Mouse (Mus musculus): ENCODE measurements at regions not wholly inside any gene's neighbourhood (a gene's known extent, or its start where the extent isn't known, plus 50 kb on each side); places are given as distances from the start of the nearest gene placed in this dataset.

DNA sequence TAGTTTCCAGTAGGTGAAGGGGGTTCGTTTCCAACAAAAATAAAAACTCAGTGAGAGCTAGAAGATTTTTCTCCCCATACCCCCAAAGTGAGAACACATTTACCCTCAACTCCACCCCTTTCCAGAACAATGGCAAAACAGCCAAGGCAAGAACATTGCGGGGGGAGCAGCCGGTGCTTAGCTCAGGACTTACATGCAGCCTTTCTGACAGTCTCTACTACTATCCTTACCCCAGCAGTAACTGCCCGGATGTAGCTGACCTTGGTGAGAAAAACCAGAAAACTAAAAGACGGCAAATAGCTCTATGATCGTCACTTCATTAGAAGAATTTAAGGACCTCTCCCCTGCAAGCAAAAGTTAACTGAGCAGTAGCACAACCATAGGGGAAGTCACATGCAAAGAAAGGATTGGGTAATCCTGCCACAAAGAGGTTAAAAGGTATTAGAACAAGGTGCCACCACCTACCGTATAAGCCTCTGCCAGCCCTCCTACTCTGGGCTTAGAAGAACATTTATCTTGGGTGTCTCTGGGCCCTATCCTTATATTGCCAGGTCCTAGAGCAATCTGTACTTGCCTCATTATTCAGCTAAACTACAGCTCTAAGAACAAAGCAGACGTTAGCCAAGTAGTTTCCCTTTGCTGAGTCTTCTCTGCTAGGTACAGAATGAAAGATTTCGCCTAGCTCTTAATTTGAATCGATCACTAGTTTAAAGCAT, 119.0 kb downstream of the Psat1 start:
- no peak overlapping the region for H3ac ChIP-seq (ENCODE audit: control insufficient read depth, insufficient read length)
- H3K4me2 ChIP-seq (ENCODE audit: low read depth) = no peak overlapping the region
- no peaks in the 10 kb centered on the region for H3K36me3 ChIP-seq (ENCODE audit: control insufficient read depth, insufficient read depth)
- H3K27me3 ChIP-seq (ENCODE audit: control insufficient read depth, insufficient read depth, insufficient read length) = no peaks in the 10 kb centered on the region
- no peak for TF ChIP-seq MYOD1 (IDR thresholded peaks at IDR 0.05; ENCODE audit: control insufficient read depth in 1 of 3, insufficient read length in 2 of 3, low read depth in 2 of 3)
- no peak for TF ChIP-seq SRF (IDR thresholded peaks at IDR 0.05; ENCODE audit: control insufficient read depth, insufficient read length, low read depth)
- TF ChIP-seq TCF3 (IDR thresholded peaks at IDR 0.05; ENCODE audit: insufficient read length, low read depth) = no peak
- TF ChIP-seq TCF12 (IDR thresholded peaks at IDR 0.05; ENCODE audit: insufficient read depth, poor library complexity, severe bottlenecking) = no peak
- TF ChIP-seq E2F4 (IDR thresholded peaks at IDR 0.05; ENCODE audit: insufficient read depth) = no peak
- no peak for TF ChIP-seq USF1 (IDR thresholded peaks at IDR 0.05; ENCODE audit: low read depth)
- no peak for TF ChIP-seq CEBPB (IDR thresholded peaks at IDR 0.05; ENCODE audit: insufficient read depth, poor library complexity, severe bottlenecking)
- no peak for TF ChIP-seq MAX (IDR thresholded peaks at IDR 0.05; ENCODE audit: low read depth)
- TF ChIP-seq POLR2AphosphoS2 (IDR thresholded peaks at IDR 0.05; ENCODE audit: insufficient read length, low read depth) = no peak
- no peak for TF ChIP-seq POLR2A (IDR thresholded peaks at IDR 0.05; ENCODE audit: insufficient read length, low read depth)
- H3K79me2 ChIP-seq (ENCODE audit: control insufficient read depth, insufficient read depth) = no peaks in the 10 kb centered on the region
- no peak overlapping the region for H3K4me3 ChIP-seq

DNA sequence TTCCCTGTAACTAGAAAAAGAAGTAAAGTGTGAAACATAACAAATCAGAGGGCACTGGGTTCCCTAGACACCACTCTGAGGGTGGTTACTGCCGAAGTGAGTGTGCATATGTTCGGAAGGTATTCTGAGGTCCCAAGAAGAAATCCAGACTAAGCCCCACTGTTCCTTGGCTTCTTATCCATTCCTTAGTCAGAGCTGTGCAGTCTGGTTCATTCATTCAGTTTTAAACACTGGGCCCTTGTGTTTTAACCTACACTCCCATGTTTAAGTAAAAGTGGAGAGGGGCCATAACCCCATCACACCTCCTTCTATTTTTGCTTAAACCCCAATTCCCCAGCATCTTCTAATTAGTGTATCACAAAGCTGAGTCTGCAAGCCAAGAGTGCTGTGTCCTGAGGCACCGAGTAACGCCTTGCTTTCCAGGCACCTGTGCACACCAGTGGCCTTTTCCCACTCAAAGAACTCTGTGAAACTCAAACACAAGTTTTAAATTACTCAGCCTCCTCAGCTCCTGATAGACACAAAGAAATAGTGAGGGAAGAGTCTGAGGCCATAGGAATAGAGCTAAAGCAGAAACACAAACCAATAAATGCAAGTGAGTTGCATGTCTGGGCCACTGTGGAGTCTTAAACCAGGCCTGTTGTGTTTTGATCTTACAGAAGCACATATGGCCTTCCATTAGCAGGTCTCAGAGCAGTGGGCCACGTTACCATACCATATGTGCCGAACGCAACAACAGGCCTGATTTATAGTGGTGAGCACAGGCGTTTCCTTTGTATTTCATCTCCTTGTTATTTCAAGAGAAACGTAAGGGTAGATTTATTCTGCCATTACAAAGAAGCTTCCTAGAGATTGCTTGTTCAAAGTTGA, 119.8 kb downstream of the Psat1 start:
- Histone ChIP-seq H3K4me3 (no peak overlapping the region), H3K36me3 (ENCODE audit: control insufficient read depth, insufficient read depth) (no peaks in the 10 kb centered on the region), H3K4me2 (ENCODE audit: low read depth) (no peak overlapping the region), H3ac (ENCODE audit: control insufficient read depth, insufficient read length) (no peak overlapping the region), H3K79me2 (ENCODE audit: control insufficient read depth, insufficient read depth) (no peaks in the 10 kb centered on the region), H3K27me3 (ENCODE audit: control insufficient read depth, insufficient read depth, insufficient read length) (no peaks in the 10 kb centered on the region)
- no peak for TF ChIP-seq TCF12 (IDR thresholded peaks at IDR 0.05; ENCODE audit: insufficient read depth, poor library complexity, severe bottlenecking)
- TF ChIP-seq MYOG (IDR thresholded peaks at IDR 0.05; ENCODE audit: control insufficient read depth in 1 of 3, insufficient read depth in 1 of 3, insufficient read length in 2 of 3, low read depth in 2 of 3) = no peak
- no peak for TF ChIP-seq SRF (IDR thresholded peaks at IDR 0.05; ENCODE audit: control insufficient read depth, insufficient read length, low read depth)
- no peak for TF ChIP-seq MAX (IDR thresholded peaks at IDR 0.05; ENCODE audit: low read depth)
- no peak for TF ChIP-seq USF1 (IDR thresholded peaks at IDR 0.05; ENCODE audit: low read depth)
- no peak for TF ChIP-seq CEBPB (IDR thresholded peaks at IDR 0.05; ENCODE audit: insufficient read depth, poor library complexity, severe bottlenecking)

DNA sequence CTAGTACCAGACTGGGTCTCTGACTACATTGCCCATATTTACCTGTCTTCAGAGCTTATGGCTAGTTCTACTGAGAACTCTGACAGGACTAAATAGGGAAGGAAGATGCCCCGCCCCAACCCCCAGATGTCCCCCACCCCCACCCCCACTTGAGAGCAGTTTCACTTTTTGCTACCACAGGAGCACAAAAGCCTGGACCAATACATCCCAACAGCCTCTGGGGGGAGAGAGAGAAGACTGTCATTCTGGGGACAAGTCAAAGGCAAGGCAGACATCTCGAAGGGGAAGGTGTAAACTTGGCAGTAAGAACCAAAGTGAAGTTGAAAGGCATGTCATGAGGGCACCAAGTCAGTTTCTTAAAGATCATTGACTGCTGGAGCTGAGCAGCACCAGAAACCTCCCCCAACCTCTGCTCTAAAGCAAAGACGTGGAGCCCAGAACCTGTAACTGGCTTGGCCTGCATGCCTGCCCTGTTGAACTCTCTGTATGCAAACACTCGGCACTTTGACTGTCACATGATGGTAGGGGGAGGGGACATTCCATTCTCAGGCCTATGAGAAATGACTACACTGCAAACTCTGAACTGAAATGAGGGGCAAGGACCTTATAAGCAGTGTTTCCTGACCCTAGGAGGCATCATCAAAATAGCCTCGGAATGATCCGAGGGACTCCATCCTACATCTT, 123.3 kb downstream of the Psat1 start:
- H3K27me3 ChIP-seq (ENCODE audit: control insufficient read depth, insufficient read depth, insufficient read length) = no peaks in the 10 kb centered on the region
- no peaks in the 10 kb centered on the region for H3K79me2 ChIP-seq (ENCODE audit: control insufficient read depth, insufficient read depth)
- TF ChIP-seq E2F4 (IDR thresholded peaks at IDR 0.05; ENCODE audit: insufficient read depth) (no peak), TCF3 (IDR thresholded peaks at IDR 0.05; ENCODE audit: insufficient read length, low read depth) (no peak), MYOG (IDR thresholded peaks at IDR 0.05; ENCODE audit: control insufficient read depth in 1 of 3, insufficient read depth in 1 of 3, insufficient read length in 2 of 3, low read depth in 2 of 3) (no peak), MAX (IDR thresholded peaks at IDR 0.05; ENCODE audit: low read depth) (no peak), POLR2A (IDR thresholded peaks at IDR 0.05; ENCODE audit: insufficient read length, low read depth) (no peak), POLR2AphosphoS2 (IDR thresholded peaks at IDR 0.05; ENCODE audit: insufficient read length, low read depth) (no peak), REST (IDR thresholded peaks at IDR 0.05; ENCODE audit: insufficient read depth, insufficient read length) (no peak), USF1 (IDR thresholded peaks at IDR 0.05; ENCODE audit: low read depth) (no peak), MYOD1 (IDR thresholded peaks at IDR 0.05; ENCODE audit: control insufficient read depth in 1 of 3, insufficient read length in 2 of 3, low read depth in 2 of 3) (no peak), SRF (IDR thresholded peaks at IDR 0.05; ENCODE audit: control insufficient read depth, insufficient read length, low read depth) (no peak), CEBPB (IDR thresholded peaks at IDR 0.05; ENCODE audit: insufficient read depth, poor library complexity, severe bottlenecking) (no peak), TCF12 (IDR thresholded peaks at IDR 0.05; ENCODE audit: insufficient read depth, poor library complexity, severe bottlenecking) (no peak)
- no peak overlapping the region for H3K4me3 ChIP-seq
- no peaks in the 10 kb centered on the region for H3K36me3 ChIP-seq (ENCODE audit: control insufficient read depth, insufficient read depth)
- no peak overlapping the region for H3K4me2 ChIP-seq (ENCODE audit: low read depth)
- no peak overlapping the region for H3ac ChIP-seq (ENCODE audit: control insufficient read depth, insufficient read length)

DNA sequence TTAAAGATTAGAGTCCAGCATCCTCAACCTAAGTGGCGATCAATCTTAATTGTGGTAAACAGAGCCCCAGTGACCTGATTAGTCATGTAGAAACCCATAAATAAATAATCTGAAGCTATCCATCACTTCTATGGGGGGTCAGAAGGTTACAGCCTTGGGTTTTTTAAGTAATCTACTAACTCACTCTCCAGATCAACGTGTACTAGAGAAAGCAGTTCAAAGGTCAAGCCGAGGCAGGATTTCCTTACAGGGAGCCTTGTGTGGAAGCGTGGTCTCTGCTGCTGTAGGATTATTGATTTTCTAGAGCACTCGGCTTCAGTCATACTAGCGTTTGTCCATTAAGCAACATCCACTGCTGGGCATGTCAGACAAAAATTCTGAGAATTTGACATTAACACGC, 127.1 kb downstream of the Psat1 start:
- no peak overlapping the region for H3ac ChIP-seq (ENCODE audit: control insufficient read depth, insufficient read length)

More for the DNA sequence above, 127.1 kb downstream of the Psat1 start:
- Histone ChIP-seq H3K27me3 (ENCODE audit: control insufficient read depth, insufficient read depth, insufficient read length) (no peaks in the 10 kb centered on the region), H3K36me3 (ENCODE audit: control insufficient read depth, insufficient read depth) (no peaks in the 10 kb centered on the region), H3K4me3 (no peak overlapping the region), H3K4me2 (ENCODE audit: low read depth) (no peak overlapping the region), H3K79me2 (ENCODE audit: control insufficient read depth, insufficient read depth) (no peaks in the 10 kb centered on the region)
- TF ChIP-seq SRF (IDR thresholded peaks at IDR 0.05; ENCODE audit: control insufficient read depth, insufficient read length, low read depth) (no peak), CEBPB (IDR thresholded peaks at IDR 0.05; ENCODE audit: insufficient read depth, poor library complexity, severe bottlenecking) (no peak), E2F4 (IDR thresholded peaks at IDR 0.05; ENCODE audit: insufficient read depth) (no peak), MYOD1 (IDR thresholded peaks at IDR 0.05; ENCODE audit: control insufficient read depth in 1 of 3, insufficient read length in 2 of 3, low read depth in 2 of 3) (no peak), REST (IDR thresholded peaks at IDR 0.05; ENCODE audit: insufficient read depth, insufficient read length) (no peak), POLR2A (IDR thresholded peaks at IDR 0.05; ENCODE audit: insufficient read length, low read depth) (no peak), POLR2AphosphoS2 (IDR thresholded peaks at IDR 0.05; ENCODE audit: insufficient read length, low read depth) (no peak), USF1 (IDR thresholded peaks at IDR 0.05; ENCODE audit: low read depth) (no peak), TCF3 (IDR thresholded peaks at IDR 0.05; ENCODE audit: insufficient read length, low read depth) (no peak), MYOG (IDR thresholded peaks at IDR 0.05; ENCODE audit: control insufficient read depth in 1 of 3, insufficient read depth in 1 of 3, insufficient read length in 2 of 3, low read depth in 2 of 3) (no peak), TCF12 (IDR thresholded peaks at IDR 0.05; ENCODE audit: insufficient read depth, poor library complexity, severe bottlenecking) (no peak), MAX (IDR thresholded peaks at IDR 0.05; ENCODE audit: low read depth) (no peak)
